Mouse (Mus musculus): Measurements from ENCODE around the gene Tirap.

Gene Tirap

DNA sequence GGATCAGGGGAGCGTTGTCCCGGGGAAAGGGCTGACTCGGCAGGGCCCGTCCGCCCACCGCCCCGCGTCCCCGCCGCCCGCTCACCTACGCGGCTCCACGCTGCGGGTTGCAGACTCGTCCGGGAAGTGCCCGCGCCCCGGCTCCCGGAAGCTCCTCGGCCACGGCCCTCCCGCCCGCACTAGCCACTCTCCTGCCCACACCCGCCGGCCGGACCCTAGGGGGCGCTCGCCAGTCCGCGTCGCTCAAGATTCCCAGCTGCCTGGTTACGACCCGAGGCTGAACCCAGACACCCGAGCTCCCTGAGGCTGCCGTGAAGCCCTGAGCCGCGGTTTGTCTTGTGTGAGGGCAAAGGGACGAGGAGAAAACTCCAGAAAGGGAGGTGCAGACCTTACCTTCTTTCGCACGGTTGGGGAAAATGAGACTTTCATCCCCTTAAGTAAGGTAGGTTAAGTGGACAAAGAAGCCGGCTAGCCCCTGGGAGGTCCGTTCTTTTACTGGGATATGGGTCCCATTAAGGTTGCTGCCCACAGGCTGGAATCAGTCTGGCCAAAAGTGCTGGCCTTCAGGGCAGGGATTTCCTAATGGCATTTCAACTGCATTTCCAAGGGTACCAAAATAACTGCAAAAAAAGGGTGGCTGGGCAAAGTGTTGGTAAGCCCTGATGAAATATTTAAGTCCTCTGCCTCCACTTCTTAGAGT lies at the start of gene Tirap, which contains the start of gene Srpr:
TSS of gene Tirap (minus strand) at position 520 of the 700 bp plus-strand sequence.
TSS of gene Srpr (plus strand) at position 404 of the 700 bp plus-strand sequence.
- peak; percentile 68 for DNase-seq (ENCODE audit: low read depth, low spot score)

DNA sequence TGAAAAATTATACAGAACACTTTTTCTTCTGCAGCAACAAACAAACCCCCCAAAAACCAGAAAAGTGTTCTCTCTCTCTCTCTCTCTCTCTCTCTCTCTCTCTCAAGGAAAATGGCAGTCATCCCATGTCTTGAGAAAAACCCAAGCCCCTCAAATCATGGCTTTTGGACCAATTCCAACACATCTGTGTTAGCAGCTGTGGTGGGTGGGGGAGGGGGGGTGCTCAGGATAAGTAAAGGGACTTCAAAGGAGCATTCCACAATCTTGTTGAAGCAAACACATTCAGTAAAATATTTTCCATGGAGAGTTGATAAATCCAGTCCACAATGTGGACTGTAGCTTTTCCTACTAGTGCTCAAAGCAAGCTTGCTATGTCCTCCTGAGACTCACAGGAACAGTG lies 49.4 kb upstream of the Tirap start:
- no peak for DNase-seq (ENCODE audit: low read depth, low spot score)

DNA sequence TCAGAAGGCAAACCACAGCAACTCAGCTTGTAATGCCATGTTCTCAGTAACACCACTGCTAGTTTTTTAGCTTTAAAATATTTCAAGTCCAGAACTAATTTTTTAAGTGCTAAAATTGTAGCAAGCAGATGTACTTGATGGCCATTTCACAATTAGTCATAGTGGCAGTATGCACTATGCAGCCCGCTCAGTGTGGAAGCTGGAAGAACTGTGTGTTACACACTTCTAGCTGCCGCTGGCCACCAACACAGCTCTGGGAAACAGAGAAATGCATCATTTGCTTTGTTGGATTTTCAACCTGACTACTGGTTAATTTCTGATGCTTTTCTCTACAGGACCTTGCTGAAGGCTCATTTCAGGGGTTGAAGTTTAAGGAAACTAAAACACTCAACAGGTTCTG lies 47.3 kb upstream of the Tirap start:
- DNase-seq (ENCODE audit: low read depth, low spot score): no peak

DNA sequence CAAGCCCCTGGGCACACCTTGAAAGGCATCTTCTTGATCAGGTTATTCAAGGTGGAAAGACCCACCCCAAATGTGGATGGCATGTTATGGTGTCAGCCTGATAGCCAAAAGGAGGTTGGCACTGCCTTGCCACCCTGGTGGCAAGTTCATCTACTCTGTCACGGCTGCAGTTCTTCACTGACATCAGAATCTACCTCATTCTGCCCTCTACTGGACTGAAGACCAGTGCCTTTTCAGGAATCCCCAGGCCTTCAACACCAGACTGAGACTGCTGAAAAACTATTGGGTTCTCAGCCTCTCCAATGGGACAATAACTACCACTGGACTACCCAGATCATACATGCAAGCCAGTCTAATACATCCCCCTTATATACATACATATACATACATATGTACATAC lies 39.6 kb upstream of the Tirap start:
- DNase-seq (ENCODE audit: low read depth, low spot score): no peak

DNA sequence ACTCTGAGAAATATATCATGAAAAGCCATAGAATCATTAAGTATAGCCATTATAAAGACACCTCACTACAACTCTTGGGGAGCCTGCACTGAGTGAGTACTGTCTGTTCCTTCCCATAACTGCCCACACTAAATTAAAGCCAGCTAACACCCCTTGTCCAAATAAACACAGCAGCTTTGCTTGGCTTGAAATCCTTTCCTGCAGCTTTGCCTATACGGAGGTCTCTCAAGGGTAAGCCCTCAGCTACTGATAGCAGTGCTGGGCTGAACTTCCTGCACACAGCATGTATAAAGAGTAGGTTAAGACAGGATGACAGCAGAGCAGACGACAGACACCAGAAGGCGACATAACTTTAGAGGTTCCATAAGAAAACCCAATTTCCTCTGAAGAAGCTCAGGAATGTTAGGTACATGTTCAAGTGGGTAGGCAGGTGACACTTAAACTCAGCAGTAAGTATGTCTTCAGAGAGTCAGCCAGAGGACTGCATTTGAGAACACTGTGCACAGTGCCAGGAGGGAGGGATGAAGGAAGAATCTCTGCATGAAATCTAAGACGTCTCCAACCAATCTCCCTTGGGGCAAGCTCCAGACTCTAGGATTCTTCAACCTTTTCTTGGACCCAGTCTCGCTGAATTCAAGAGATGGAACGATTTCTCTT lies 39.0 kb upstream of the Tirap start:
- DNase-seq (ENCODE audit: low read depth, low spot score): no peak

DNA sequence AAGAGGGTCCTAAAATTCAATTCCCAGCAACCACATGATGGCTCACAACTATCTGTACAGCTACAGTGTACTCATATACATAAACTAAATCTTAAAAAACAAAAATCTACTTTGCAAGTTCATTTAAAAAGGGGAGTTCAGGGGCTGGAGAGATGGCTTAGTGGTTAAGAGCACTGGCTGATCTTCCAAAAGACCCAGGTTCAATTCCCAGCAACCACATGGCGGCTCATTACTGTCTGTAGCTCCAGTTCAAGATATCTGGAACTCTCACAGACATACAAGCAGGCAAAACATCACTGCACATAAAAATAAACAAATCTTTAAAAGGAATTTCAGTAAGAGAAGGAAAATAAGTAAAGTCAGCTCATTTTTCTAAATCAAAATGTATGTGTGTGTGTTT lies 38.3 kb upstream of the Tirap start:
- DNase-seq (ENCODE audit: low read depth, low spot score): no peak

DNA sequence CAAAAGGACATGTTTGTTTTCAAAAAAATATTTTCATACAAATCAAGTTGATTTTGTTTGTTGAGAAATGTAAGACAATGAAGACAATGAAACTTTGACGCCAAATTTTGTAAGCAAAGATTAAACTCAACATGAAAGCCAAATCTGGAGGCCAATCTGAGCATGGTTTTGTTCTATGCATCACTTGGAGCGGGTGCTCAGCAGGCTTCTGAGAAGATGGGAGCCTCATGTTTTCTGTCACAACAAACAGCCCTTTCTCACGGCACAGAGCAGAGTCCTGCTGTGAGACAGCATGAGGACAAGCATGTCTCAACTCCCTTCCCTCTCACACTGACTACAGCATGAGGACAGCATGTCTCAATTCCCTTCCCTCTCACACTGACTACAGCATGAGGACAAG lies 35.9 kb upstream of the Tirap start:
- no peak for DNase-seq (ENCODE audit: low read depth, low spot score)

DNA sequence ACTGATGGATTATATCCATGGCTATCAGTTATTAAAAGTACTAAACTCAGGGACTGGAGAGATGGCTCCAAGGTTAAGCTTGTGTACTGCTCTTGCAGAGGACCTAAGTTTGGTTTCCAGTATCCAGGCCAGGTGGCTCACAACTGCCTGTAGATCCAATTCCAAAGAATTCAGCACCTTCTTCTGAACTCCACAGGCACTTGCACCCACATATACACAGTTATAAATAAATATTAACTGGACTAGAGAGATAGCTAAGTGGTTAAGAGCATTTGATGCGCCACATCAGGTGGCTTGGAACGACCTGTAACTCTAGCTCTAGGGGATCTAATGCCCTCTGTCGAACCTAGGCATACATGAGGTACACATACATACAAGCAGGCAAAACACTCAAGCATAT lies 28.6 kb upstream of the Tirap start:
- no peak for DNase-seq (ENCODE audit: low read depth, low spot score)

DNA sequence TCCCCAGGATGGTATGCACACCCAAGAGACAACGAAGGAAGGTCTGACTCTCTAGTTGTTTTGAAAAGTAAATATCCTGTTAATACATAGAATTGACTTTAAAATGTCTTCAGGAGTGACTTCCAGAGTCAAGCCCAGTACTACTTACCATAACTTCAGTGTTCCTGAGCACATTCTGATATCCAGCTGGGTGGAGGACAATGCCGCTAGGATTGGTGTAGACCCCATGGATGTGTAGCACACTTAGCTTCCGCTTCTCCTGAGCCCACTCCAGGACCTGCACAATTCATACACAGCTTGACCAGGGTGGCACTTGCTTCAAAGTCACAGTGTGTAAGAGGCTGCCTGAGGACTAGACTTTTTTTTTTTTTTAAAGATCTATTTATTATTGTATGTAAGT lies 23.4 kb upstream of the Tirap start:
- no peak for DNase-seq (ENCODE audit: low read depth, low spot score)

DNA sequence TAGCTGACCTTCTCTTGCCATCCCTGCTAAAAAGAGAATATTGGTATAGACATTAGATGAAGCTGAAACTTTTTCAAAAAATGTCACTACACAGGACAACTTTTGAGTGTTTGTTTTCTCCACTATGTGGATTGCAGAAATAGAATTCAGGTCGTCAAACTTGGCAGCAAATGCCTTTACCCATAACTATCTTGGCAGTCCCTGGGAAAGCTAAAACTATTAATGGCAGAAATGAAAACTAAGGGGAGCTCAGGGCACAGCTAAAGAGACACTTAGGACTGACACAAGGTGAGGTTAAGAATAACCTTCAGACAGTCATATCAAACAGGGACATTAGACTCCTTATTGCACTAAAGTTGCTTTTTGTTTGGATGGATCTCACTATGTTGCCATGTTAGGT lies 17.9 kb upstream of the Tirap start:
- no peak for DNase-seq (ENCODE audit: low read depth, low spot score)

DNA sequence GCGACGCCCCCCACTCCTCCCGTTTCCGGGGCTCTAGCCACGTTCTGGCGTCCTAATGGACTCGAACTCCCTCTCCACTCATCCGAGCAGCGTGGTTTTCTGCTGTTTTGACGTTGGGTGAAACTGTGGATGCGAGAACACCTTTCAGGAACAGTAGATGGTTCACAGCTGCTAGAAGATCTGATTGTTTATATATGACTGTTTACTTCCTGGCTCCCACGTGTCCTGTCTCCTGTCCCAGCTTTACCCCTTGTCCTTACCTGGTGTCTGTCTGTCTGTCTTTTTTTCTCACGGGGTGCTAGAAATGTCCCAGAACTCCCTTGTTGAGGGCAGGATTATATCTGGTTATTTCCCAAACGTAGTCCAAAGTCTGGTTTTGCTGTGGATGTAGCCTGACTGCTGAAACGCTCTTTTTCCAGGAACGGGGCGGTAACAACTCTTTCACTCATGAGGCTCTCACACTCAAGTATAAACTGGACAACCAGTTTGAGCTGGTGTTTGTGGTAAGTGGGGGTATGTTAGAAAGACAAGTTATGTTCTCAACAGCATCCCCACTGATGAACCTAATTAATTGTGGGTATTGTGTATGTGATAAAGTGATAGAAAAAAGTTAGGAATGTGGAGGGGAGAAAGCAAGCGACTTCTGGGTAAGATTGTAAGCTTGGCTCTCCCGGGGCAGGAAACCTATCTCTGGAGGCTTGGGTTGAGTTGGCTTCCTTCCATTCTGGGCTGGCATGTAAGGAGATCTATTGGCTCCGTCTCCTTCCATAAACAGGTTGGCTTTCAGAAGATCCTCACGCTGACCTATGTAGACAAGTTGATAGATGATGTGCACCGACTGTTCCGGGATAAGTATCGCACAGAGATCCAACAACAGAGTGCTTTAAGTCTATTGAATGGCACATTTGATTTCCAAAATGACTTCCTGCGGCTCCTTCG lies 11.8 kb upstream of the Tirap start:
- DNase-seq (ENCODE audit: low read depth, low spot score): no peak

DNA sequence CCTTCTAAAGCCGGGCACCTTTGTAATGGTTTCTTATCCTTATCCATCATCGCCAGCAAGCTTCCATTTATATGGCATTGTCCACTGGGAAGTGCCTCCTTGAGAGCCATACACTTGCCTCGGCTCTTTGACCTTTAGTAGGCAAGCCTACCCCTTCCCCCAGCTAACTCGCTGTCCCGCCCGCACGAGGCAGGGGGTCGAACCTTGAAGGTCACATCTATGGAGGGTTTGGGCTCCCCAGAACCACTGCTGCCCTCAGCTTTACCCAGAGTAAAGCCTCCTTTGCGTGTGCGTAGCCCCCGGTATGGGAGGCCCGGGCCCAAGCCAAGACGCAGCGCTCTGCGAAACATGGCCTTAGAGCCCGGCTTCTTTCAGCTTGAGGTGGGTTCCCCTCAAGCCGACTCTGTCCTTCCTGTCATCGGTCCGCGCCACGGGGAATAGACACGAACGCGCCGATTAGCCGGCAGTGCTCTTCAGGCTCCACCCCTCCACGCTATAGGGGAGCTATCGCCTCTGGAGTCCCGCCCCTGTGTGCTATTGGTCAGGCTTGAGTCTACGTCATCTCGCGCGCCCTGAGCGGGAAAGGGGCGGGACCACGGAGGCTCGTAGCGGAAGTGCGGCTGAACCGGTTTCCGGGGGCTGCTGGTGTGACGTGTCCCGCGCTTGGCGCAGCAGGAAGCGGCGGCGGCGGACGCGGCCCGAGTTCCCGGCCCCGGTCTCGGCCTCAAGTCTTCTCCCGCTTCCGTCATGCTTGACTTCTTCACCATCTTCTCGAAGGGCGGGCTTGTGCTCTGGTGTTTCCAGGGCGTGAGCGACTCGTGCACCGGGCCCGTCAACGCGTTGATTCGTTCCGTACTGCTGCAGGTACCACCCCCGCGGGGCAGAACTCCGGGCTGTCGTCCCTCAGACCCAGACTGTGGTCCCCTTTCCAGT lies 10.7 kb upstream of the Tirap start, which contains the start of gene Foxred1:
TSS of gene Foxred1 (minus strand) at position 514 of the 933 bp plus-strand sequence.
- DNase-seq (ENCODE audit: low read depth, low spot score): peak; percentile 98

DNA sequence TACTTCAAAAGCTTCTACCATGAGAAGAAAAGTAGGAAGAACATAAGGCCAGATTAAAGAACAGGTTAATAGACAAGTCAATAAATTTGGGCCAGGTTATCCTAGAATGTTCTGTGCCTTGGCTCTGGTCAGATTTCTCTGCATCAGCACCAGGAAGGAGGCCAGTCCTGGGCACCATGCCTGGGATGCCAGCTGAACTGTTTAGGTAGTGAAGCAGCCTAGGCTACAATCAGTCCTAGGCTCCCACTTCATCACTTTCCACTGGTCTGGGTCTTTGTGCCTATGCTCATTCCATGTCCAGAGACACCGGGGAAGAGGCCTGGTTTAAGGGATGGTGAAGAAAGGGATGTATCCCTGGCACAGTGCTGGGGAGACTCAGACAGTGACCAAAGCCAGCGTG lies 4.3 kb upstream of the Tirap start:
- no peak for DNase-seq (ENCODE audit: low read depth, low spot score)

DNA sequence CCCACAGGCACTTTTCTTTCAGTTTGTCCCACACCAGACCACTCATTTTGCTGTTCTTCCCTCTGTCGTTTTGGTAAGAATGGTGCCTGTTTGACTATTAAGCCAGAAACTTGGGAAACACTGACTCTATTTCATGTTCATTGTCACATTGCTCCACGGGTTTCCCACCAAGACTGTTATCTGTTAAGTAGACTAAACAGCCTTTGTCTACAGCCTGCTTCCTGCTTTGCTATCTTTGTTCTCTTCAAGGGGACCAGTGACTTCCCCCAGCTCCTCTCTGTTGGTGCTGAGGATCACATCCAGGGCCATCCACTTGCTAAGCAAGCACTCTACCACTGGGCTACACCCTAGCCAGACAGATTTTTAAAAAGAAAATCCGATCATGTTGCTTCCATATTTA lies 3.4 kb upstream of the Tirap start:
- no peak for DNase-seq (ENCODE audit: low read depth, low spot score)

DNA sequence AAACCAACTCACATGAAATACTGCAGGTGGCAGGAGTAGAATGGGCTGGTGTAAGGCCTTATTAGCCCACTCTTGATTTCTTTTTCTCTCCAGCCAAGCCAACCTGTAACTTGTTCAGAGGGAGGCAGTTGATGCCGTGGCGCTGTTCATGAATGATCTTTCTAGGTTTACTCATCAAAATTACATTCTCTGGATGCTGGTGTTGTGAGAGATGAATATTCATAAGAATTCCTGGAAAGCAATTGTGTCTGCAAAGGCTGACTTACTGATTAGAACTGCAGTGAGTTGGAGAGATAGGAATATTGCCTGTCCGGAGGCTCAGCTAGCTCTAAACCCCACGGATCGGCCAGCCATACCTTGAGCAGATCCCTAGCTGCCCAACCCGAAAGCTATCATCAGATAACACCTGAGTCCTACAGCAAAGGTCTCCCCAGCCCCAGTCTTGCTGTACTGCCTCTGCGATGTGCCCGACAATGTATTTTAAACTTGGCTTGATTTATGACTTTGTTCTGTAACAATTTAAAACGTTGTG lies 504 bp upstream of the Tirap start:
- no peak for DNase-seq (ENCODE audit: low read depth, low spot score)

DNA sequence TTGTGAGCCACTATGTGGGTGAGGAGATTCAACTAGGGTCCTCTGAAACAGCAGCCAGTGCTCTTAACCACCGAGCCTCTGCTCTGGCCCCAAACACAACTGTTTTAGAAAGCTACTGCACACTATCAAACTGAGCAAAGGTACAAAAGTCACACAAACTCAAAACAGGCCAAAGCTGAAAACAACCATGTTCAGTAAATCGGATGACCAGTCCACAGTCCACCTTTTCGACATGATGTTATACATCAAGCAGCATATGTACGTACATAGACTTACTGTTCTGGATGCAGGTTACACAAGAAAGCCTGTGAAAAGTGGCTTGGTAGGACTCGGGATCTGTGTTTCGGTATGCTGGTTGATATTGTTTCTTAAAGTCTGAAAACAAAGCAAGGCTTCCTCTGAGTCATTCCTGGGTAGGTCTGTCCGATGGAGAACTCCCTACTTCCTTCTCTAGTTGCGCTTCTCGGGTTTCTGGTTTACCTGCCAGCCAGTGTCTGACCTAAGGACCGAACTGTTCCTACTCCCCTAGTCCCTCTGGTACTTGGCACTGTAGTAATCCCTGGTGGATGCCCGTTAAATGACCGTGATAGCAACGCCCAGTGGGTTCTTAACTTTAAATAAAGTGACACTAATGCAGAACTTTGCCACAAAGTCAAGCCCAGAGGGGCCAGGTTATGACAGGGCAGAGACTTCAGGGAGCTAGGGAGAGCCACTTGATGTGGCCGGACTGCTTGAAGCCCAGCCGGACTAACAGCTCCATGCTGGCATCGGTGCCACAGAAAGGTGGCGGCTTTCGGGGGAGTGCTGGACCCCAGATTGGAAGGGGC lies 933 bp downstream of the Tirap start:
- DNase-seq (ENCODE audit: low read depth, low spot score): no peak

DNA sequence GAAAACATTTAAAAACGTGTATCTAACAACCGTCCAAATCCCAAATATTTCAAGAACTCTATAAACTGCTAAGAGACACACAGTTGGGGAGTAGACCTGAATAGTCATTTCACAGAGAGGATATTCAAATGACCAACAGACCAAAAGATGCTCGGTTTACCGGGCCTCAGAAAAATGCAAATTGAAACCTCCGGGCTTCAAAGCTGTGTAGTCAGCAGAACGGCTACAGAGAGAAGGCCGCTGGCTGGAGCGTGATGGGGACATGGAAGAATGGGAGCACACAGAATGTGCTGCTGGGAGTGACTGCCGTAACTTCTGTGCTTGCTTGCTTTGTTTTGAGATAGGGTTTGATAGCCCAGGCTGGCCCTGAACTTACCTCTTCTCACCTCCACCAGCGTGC lies 1.7 kb downstream of the Tirap start:
- DNase-seq (ENCODE audit: low read depth, low spot score): no peak

DNA sequence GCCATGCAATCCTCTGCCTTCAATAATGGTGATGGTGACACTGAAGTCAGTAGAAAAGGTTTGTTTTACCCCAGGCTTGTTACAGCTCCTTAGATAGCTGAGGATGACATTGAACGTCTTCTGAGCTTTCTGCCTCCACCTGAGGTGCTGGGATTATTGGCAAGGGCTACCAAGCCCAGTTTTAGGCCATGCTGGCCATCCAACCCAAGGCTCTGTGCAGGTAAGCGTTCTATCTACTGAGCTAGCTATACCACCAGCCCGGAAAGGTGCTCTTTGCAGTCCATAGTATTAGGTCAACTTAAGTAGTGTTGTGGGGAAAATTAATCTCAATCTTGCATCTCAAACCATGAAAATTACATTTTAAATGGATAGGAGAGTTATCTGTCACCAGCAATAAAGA lies 2.5 kb downstream of the Tirap start:
- DNase-seq (ENCODE audit: low read depth, low spot score): no peak

DNA sequence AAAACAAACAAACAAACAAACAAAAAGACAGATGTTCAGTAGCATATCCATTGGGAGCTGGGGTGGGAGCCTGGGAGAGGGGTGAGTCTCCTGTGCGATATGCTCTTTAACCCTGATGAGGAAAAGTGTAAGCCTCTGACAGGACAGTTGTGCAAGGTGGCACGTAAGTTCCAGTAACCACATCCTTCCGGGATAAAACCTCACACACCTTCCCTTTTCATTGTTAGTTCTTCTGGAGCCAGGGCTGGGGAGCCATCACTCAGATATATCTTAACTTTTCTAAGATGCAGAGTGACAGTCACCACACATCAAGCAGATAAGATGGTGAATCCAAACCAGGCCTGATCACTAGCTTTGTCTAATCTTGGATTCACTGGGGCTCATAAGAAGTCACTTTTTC lies 6.0 kb downstream of the Tirap start:
- DNase-seq (ENCODE audit: low read depth, low spot score): no peak

DNA sequence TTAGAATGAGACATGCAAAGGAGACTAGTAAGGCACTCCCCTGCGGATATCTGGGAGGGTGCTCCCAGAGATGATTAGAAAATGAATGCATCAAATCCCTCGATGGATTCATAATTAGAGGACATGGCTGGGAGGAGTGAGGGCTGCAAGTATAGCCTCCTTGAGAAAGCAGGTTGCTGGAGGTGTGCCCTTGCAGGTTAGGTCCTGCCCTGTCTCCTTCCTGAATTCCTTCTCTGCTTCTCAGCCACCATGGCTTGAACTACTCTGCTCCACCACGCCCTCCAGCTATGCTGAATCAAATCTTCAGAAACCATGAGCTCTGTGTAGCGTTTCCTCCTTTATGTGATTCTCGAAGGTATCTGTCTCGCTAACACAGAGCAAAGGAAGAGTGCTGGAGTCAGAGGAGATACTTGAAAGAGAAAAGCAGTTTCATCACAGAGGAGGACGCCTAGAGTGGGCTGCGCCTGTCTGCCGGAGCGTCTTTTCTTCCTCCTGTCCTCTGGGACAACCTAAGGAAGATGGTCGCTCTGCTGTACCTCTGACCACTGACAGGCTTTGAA lies 7.0 kb downstream of the Tirap start:
- no peak for DNase-seq (ENCODE audit: low read depth, low spot score)

Data from retina, adult 2 months (tissue).